Mouse (Mus musculus) NIH3T3 (cell line): ENCODE results near the gene Lgr6.
A peak's percentile ranks its signal among the peaks of the same experiment; 100 is the strongest.
"Not testable (repeated sequence)": the region's sequence is repeated elsewhere in the genome, so short reads cannot be mapped to it uniquely, and the experiment has no call there.

Experiments used
- DNase-seq: peaks from one replicate; pipeline ENCODE4 v3.0.0-alpha.2; 2012; ENCODE audit warnings: low read depth

The Lgr6 gene

GRCm38 (mm10) chr1:135128986-135129385 lies 23.9 kb upstream of the Lgr6 start:
- DNase-seq, result no peak

- no peak for DNase-seq
Measured at GRCm38 (mm10) chr1:135128011-135128441, 22.9 kb upstream of the Lgr6 start.

- DNase-seq, result peak; percentile 49
Measured at GRCm38 (mm10) chr1:135126443-135127027, 21.5 kb upstream of the Lgr6 start.

GRCm38 (mm10) chr1:135125990-135126389 lies 20.9 kb upstream of the Lgr6 start:
- DNase-seq, result no peak

GRCm38 (mm10) chr1:135124573-135125363 lies 19.7 kb upstream of the Lgr6 start:
- no peak for DNase-seq

GRCm38 (mm10) chr1:135112661-135113060 lies 7.6 kb upstream of the Lgr6 start:
- DNase-seq, result peak; percentile 74

- DNase-seq, result not testable (repeated sequence)
Measured at GRCm38 (mm10) chr1:135111271-135111670, 6.2 kb upstream of the Lgr6 start.

GRCm38 (mm10) chr1:135110075-135110474 lies 5.0 kb upstream of the Lgr6 start:
- peak; percentile 83 for DNase-seq

- peak; percentile 34 for DNase-seq
Measured at GRCm38 (mm10) chr1:135108611-135109010, 3.5 kb upstream of the Lgr6 start.

- peak; percentile 88 for DNase-seq
Measured at GRCm38 (mm10) chr1:135105951-135106350, 875 bp upstream of the Lgr6 start.

- no peak for DNase-seq
Measured at GRCm38 (mm10) chr1:135100400-135100799, 4.7 kb downstream of the Lgr6 start.

GRCm38 (mm10) chr1:135098441-135098840 lies 6.6 kb downstream of the Lgr6 start:
- no peak for DNase-seq

GRCm38 (mm10) chr1:135097441-135097840 lies 7.6 kb downstream of the Lgr6 start:
- no peak for DNase-seq

GRCm38 (mm10) chr1:135096312-135096711 lies 8.8 kb downstream of the Lgr6 start:
- DNase-seq, result peak; percentile 39

GRCm38 (mm10) chr1:135095189-135095588 lies 9.9 kb downstream of the Lgr6 start:
- no peak for DNase-seq

GRCm38 (mm10) chr1:135094723-135095122 lies 10.4 kb downstream of the Lgr6 start:
- DNase-seq, result no peak

GRCm38 (mm10) chr1:135090914-135091313 lies 14.2 kb downstream of the Lgr6 start:
- DNase-seq, result no peak

GRCm38 (mm10) chr1:135089626-135090025 lies 15.4 kb downstream of the Lgr6 start:
- no peak for DNase-seq

GRCm38 (mm10) chr1:135087414-135087813 lies 17.7 kb downstream of the Lgr6 start:
- no peak for DNase-seq

- no peak for DNase-seq
Measured at GRCm38 (mm10) chr1:135086015-135086414, 19.1 kb downstream of the Lgr6 start.

- no peak for DNase-seq
Measured at GRCm38 (mm10) chr1:135085296-135085871, 19.7 kb downstream of the Lgr6 start.

- DNase-seq, result peak; percentile 28
Measured at GRCm38 (mm10) chr1:135083465-135083864, 21.6 kb downstream of the Lgr6 start.

GRCm38 (mm10) chr1:135082267-135082666 lies 22.8 kb downstream of the Lgr6 start:
- DNase-seq, result no peak
